Mouse (Mus musculus) T-helper 1 cell (primary cell): ENCODE results near the gene Hspe1.
"Not testable (repeated sequence)": the region's sequence is repeated elsewhere in the genome, so short reads cannot be mapped to it uniquely, and the experiment has no call there.

Source experiments
- in situ Hi-C: fragments of 300-600 bp; cut with MboI, MseI; formaldehyde crosslinking; loops from one replicate; pipeline ENCODE4 v1.15.1; 2025; ENCODE audit warnings: high pct_unique_total_duplicates

Gene Hspe1

GRCm38 (mm10) chr1:55082106-55082505, 5.8 kb upstream of the Hspe1 start:
- in situ Hi-C loops, result no loop called here

- in situ Hi-C loops, result loop anchor here (5.0 kb wide), 2 partner anchors 41 to 64 kb away; no protein-coding TSS in a partner anchor
Measured at GRCm38 (mm10) chr1:55085781-55086366, 2.1 kb upstream of the Hspe1 start.

- in situ Hi-C loops, result loop anchor here (5.0 kb wide), 2 partner anchors 40 to 65 kb away; no protein-coding TSS in a partner anchor
Measured at GRCm38 (mm10) chr1:55086868-55087400, 998 bp upstream of the Hspe1 start.

- in situ Hi-C loops, result loop anchor here (5.0 kb wide), 2 partner anchors 40 to 65 kb away; no protein-coding TSS in a partner anchor
Measured at GRCm38 (mm10) chr1:55087401-55087904, 479 bp upstream of the Hspe1 start.

GRCm38 (mm10) chr1:55088611-55089497, 922 bp downstream of the Hspe1 start:
- in situ Hi-C loops, result loop anchor here (5.0 kb wide), 2 partner anchors 38 to 67 kb away; no protein-coding TSS in a partner anchor

GRCm38 (mm10) chr1:55089498-55090064, 1.6 kb downstream of the Hspe1 start:
- in situ Hi-C loops, result loop anchor here (5.0 kb wide), 2 partner anchors 38 to 67 kb away; no protein-coding TSS in a partner anchor

- in situ Hi-C loops, result no loop called here
Measured at GRCm38 (mm10) chr1:55092056-55092455, 4.1 kb downstream of the Hspe1 start.

GRCm38 (mm10) chr1:55092469-55092868, 4.5 kb downstream of the Hspe1 start:
- in situ Hi-C loops, result no loop called here

GRCm38 (mm10) chr1:55106919-55107585, 19.1 kb downstream of the Hspe1 start:
- in situ Hi-C loops, result no loop called here

- in situ Hi-C loops, result no loop called here
Measured at GRCm38 (mm10) chr1:55107644-55108043, 19.7 kb downstream of the Hspe1 start.

- in situ Hi-C loops, result no loop called here
Measured at GRCm38 (mm10) chr1:55108473-55108872, 20.5 kb downstream of the Hspe1 start.

- in situ Hi-C loops, result no loop called here
Measured at GRCm38 (mm10) chr1:55109066-55109766, 21.3 kb downstream of the Hspe1 start.

- in situ Hi-C loops, result no loop called here
Measured at GRCm38 (mm10) chr1:55123046-55123445, 35.1 kb downstream of the Hspe1 start.

- in situ Hi-C loops, result no loop called here
Measured at GRCm38 (mm10) chr1:55123561-55123960, 35.6 kb downstream of the Hspe1 start.

- in situ Hi-C loops, result not testable (repeated sequence)
Measured at GRCm38 (mm10) chr1:55124136-55124535, 36.2 kb downstream of the Hspe1 start.

- in situ Hi-C loops, result loop anchor here (5.0 kb wide), 1 partner anchor 42 kb away; the partner anchor contains the start of genes Hspd1 and Hspe1
Measured at GRCm38 (mm10) chr1:55129716-55130115, 41.8 kb downstream of the Hspe1 start.

- in situ Hi-C loops, result no loop called here
Measured at GRCm38 (mm10) chr1:55130190-55130916, 42.4 kb downstream of the Hspe1 start.

- in situ Hi-C loops, result no loop called here
Measured at GRCm38 (mm10) chr1:55130943-55131401, 43.0 kb downstream of the Hspe1 start, which contains the start of gene Mob4. TSS of gene Mob4 (plus strand) at chr1:55131231.

GRCm38 (mm10) chr1:55131424-55132014, 43.6 kb downstream of the Hspe1 start:
- in situ Hi-C loops, result no loop called here
